Mouse (Mus musculus) C2C12 (cell line): ENCODE measurements around the gene Nme3. TPM values are rescaled to one million over a fixed set of nuclear protein-coding genes. Genes with fewer than 3 reads are reported as not detected.

ENCODE experiments used
- H3K27me3 ChIP-seq: one replicate; pipeline ENCODE4 v1.6.1; 2011; ENCODE audit not compliant: control insufficient read depth, insufficient read depth, insufficient read length
- H3K36me3 ChIP-seq: one replicate; pipeline ENCODE4 v1.6.1; 2011; ENCODE audit not compliant: control insufficient read depth, insufficient read depth
- H3K4me3 ChIP-seq: one replicate; pipeline ENCODE4 v1.5.1; 2011; ENCODE audit warnings: mild to moderate bottlenecking, control low read depth; ENCODE audit not compliant: poor library complexity, insufficient read depth, severe bottlenecking
- H3K79me2 ChIP-seq: one replicate; pipeline ENCODE4 v1.6.1; 2011; ENCODE audit not compliant: control insufficient read depth, insufficient read depth
- H3K79me3 ChIP-seq: one replicate; pipeline ENCODE4 v1.6.1; 2011; ENCODE audit warnings: low read depth, control low read depth
- H3ac ChIP-seq: one replicate; pipeline ENCODE3; 2011; ENCODE audit warnings: low read depth; ENCODE audit not compliant: control insufficient read depth, insufficient read length
- CEBPB ChIP-seq: IDR thresholded peaks from one replicate; pipeline ENCODE4 v1.6.1; 2011; ENCODE audit warnings: low read depth, mild to moderate bottlenecking, control low read depth, moderate library complexity
- CTCF ChIP-seq: IDR thresholded peaks from one replicate; pipeline ENCODE4 v1.5.1; 2011; ENCODE audit not compliant: control insufficient read depth, insufficient read depth, insufficient read length
- FOSL1 ChIP-seq: IDR thresholded peaks from one replicate; pipeline ENCODE4 v1.8.0; 2011; ENCODE audit warnings: mild to moderate bottlenecking, low read length; ENCODE audit not compliant: poor library complexity, insufficient read depth, severe bottlenecking
- MAX ChIP-seq: IDR thresholded peaks from one replicate; pipeline ENCODE4 v1.6.1; 2011; ENCODE audit warnings: mild to moderate bottlenecking, control low read depth
- MYOD1 ChIP-seq: IDR thresholded peaks from one replicate; pipeline ENCODE4 v1.6.1; 2011; ENCODE audit warnings: low read depth; ENCODE audit not compliant: control insufficient read depth, insufficient read length
- MYOG ChIP-seq: IDR thresholded peaks from one replicate; pipeline ENCODE4 v1.6.1; 2011; ENCODE audit not compliant: control insufficient read depth, insufficient read length; ENCODE audit errors: extremely low read depth
- USF1 ChIP-seq: IDR thresholded peaks from one replicate; pipeline ENCODE4 v1.6.1; 2011; ENCODE audit warnings: low read depth, mild to moderate bottlenecking, control low read depth, moderate library complexity
- long read RNA-seq, 2 experiments: library from polyadenylated mRNA; unstranded; transcript quantifications; one replicate each; pipeline ENCODE4 v2.0.0; 2019 to 2020
- polyA plus RNA-seq: library from polyadenylated mRNA; unstranded; fragments of >200 nt; fragmentation: generic; extraction: Trizol; gene quantifications from one replicate; pipeline ENCODE4 v1.2.1, GENCODE M21; 2012; ENCODE audit warnings: missing spikeins

The Nme3 gene
- 19.8 TPM for polyA plus RNA-seq
- long read RNA-seq, experiment 1, transcript Nme3-201 (5 exons, 715 nt): major isoform, 10 of 14 reads
- long read RNA-seq, experiment 1, partial matches to known transcripts: 0 of 14 reads
- long read RNA-seq, experiment 1, other reads (novel, unspliced or antisense): 1 of 14 reads
- long read RNA-seq, experiment 2, partial matches to known transcripts: 0 of 1 reads
- long read RNA-seq, experiment 2, other reads (novel, unspliced or antisense): 0 of 1 reads

GRCm38 (mm10) chr17:24896241-24896992 lies at the start of gene Nme3:
Nme3 (plus strand) TSS chr17:24896500.
- no peak for TF ChIP-seq CEBPB
- TF ChIP-seq USF1: no peak
- peak; percentile 1 for TF ChIP-seq MYOD1
- H3K36me3 ChIP-seq: peaks cover 55% of the 10 kb centered on the region

GRCm38 (mm10) chr17:24847386-24847785 lies 48.9 kb upstream of the Nme3 start:
- no peaks in the 10 kb centered on the region for H3K27me3 ChIP-seq
- peaks cover 19% of the 10 kb centered on the region for H3K79me2 ChIP-seq
- TF ChIP-seq USF1 (no peak), FOSL1 (no peak), MYOD1 (no peak), MAX (no peak), CTCF (no peak), CEBPB (no peak), MYOG (no peak)
- H3K4me3 ChIP-seq: no peak overlapping the region
- no peak overlapping the region for H3ac ChIP-seq
- no peaks in the 10 kb centered on the region for H3K79me3 ChIP-seq
- H3K36me3 ChIP-seq: no peaks in the 10 kb centered on the region

More at GRCm38 (mm10) chr17:24896241-24896992, at the start of gene Nme3:
- Histone ChIP-seq H3ac (peak within 1 kb of the TSS; percentile 94), H3K79me3 (peaks cover 12% of the 10 kb centered on the region), H3K79me2 (peaks cover 46% of the 10 kb centered on the region), H3K27me3 (no peaks in the 10 kb centered on the region), H3K4me3 (peak within 1 kb of the TSS; percentile 89)

- TF ChIP-seq FOSL1 (no peak), USF1 (no peak), CEBPB (no peak), MAX (no peak), MYOG (no peak), CTCF (no peak), MYOD1 (no peak)
- Histone ChIP-seq H3K4me3 (peak overlapping the region; percentile 56), H3K36me3 (no peaks in the 10 kb centered on the region), H3K79me3 (no peaks in the 10 kb centered on the region), H3ac (peak overlapping the region; percentile 43), H3K27me3 (no peaks in the 10 kb centered on the region), H3K79me2 (peaks cover 19% of the 10 kb centered on the region)
These were observed 47.7 kb upstream of the Nme3 start for GRCm38 (mm10) chr17:24848600-24849031.

- Histone ChIP-seq H3K79me2 (peaks cover 19% of the 10 kb centered on the region), H3K4me3 (peak overlapping the region; percentile 56), H3K79me3 (no peaks in the 10 kb centered on the region), H3ac (peak overlapping the region; percentile 91), H3K27me3 (no peaks in the 10 kb centered on the region), H3K36me3 (no peaks in the 10 kb centered on the region)
- TF ChIP-seq FOSL1 (no peak), MYOG (no peak), MYOD1 (no peak), CTCF (peak; percentile 12), MAX (peak; percentile 83), CEBPB (no peak), USF1 (no peak)
These were observed 46.6 kb upstream of the Nme3 start for GRCm38 (mm10) chr17:24849733-24850064.

GRCm38 (mm10) chr17:24850065-24850772 lies 46.1 kb upstream of the Nme3 start, which contains the start of gene Fahd1:
Fahd1 (minus strand) TSS chr17:24850364.
- peak within 1 kb of the TSS; percentile 56 for H3K4me3 ChIP-seq
- TF ChIP-seq USF1 (peak; percentile 94), MYOD1 (no peak), CTCF (no peak)
- no peaks in the 10 kb centered on the region for H3K79me3 ChIP-seq
- H3ac ChIP-seq: peak within 1 kb of the TSS; percentile 91
- no peaks in the 10 kb centered on the region for H3K27me3 ChIP-seq
- H3K36me3 ChIP-seq: no peaks in the 10 kb centered on the region
- H3K79me2 ChIP-seq: peaks cover 19% of the 10 kb centered on the region
